Mouse (Mus musculus) adrenal gland, adult (tissue): ENCODE measurements around the gene Olfr1080.
"Not testable (repeated sequence)": the region's sequence is repeated elsewhere in the genome, so short reads cannot be mapped to it uniquely, and the experiment has no call there.

Source experiments
- DNase-seq, 2 experiments: peaks; one replicate each; pipeline ENCODE4 v3.0.0; 2022 to 2023; ENCODE audit warnings: low spot score in 1 of 2; ENCODE audit not compliant: inconsistent age in 2 of 2

The Olfr1080 gene

DNA sequence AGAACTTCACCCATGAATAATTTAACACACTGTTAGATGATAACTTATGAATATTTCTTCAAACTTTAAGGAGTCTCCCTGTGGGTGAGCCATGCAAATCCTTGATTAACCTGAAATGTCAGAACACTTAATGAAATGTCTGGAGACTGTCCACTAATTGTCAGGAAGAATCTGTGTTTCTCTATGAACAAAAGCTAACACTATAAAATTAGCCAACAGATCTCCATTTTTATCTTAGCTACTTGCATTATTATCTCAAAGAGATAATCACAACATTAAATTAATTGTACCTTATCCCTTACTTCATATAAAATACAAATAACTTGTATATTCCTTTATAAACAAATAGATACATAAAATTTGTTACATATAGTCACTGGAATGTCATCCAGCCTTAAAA lies at the start of gene Olfr1080:
Gene Olfr1080, minus strand, starts transcription at position 101 of the 400 bp plus-strand sequence.
- DNase-seq, result not testable (repeated sequence)

DNA sequence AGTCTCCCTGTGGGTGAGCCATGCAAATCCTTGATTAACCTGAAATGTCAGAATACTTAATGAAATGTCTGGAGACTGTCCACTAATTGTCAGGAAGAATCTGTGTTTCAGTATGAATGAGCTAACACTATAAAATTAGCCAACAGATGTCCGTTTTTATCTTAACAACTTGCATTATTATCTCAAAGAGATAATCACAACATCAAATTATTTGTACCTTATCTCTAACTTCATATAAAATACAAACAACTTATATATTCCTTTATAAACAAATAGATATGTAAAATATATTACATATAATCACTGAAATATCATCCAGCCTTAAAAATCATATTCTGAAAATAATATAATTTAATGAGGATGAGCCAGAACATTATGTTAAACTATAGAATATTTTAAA lies 40.8 kb upstream of the Olfr1080 start, which contains the start of gene Olfr1082:
Gene Olfr1082, minus strand, starts transcription at position 101 of the 400 bp plus-strand sequence.
- DNase-seq, result not testable (repeated sequence)

DNA sequence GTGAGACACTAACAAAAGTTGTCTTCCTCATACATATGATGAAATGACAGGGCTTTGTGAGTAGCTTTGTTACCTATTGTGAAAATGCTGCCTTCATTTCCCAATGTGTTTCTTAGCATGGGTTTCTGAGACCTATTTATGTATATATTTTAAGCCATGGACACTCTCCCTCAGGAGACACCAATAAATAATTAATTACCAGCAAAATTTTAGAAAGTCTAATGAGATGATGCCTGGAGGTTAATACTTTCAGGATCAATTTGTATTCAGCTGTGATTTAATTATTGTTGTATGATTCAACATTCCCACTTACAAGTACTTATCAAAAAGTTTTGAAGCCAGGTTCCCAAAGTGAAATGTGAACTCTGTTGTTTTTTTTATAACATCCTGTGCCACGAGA lies 15.7 kb downstream of the Olfr1080 start, which contains the start of gene Olfr1079:
Gene Olfr1079, minus strand, starts transcription at position 101 of the 400 bp plus-strand sequence.
- DNase-seq, result no peak

DNA sequence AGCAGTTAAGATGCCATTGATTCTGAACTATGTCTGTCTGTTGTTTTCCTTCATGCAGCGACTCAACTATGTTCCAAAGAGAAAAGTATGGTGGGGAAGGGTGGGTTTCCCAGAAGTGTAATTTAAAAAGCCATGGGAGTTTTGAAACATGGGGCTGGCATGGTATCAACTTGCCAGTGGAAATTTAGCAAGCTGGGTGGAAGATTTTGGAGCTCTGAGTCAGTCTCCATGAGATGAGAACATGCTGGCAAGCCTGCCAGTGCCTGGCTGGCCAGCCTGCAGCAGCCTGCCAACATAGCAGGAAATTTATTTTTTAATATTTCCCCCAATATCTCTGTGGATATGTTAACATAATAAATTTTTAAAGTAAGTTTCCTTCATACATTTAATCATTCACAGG lies 27.0 kb downstream of the Olfr1080 start:
- DNase-seq, result peak in 1 of 2 experiments; percentile 16

DNA sequence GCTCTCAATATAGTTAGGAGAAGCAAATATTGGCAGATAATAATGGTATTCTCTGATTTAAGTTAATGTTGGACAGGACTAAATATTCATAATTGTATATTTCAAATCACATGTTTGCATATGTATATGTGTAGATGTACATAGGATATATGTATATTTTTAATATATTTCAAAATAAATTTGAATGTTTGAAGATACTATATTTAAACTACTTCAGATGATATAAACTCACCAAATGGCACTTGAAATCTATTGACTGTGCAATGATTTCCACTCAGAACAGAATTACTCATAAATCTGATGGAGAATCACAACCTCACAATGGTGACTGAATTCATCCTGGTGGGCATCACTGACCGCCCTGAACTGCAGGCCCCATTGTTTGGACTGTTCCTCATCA lies 49.9 kb downstream of the Olfr1080 start, which contains the start of gene Olfr1076:
Gene Olfr1076, plus strand, starts transcription at position 301 of the 400 bp plus-strand sequence.
- no peak for DNase-seq
